Mouse (Mus musculus): ENCODE data around the gene Ins2.

GRCm38 (mm10) chr7:142720725-142721124 lies 22.5 kb downstream of the Ins2 start:
- TF ChIP-seq CTCF (IDR thresholded peaks at IDR 0.05; ENCODE audit: control insufficient read depth, insufficient read depth, insufficient read length) (no peak), USF1 (IDR thresholded peaks at IDR 0.05; ENCODE audit: low read depth) (no peak), MYOG (IDR thresholded peaks at IDR 0.05; ENCODE audit: control insufficient read depth, extremely low read depth, insufficient read length) (no peak), CEBPB (IDR thresholded peaks at IDR 0.05; ENCODE audit: low read depth) (no peak), MAX (IDR thresholded peaks at IDR 0.05) (no peak), FOSL1 (IDR thresholded peaks at IDR 0.05; ENCODE audit: insufficient read depth, low read length, poor library complexity, severe bottlenecking) (no peak)

All from C2C12 (cell line).